Mouse (Mus musculus) stomach, postnatal 0 days (tissue): Measurements from ENCODE around the gene Fam129a. TPM values are rescaled to one million over a fixed set of nuclear protein-coding genes. Genes with fewer than 3 reads are reported as not detected.

ENCODE experiments used
- ATAC-seq: fragments of 200-750 bp; cut with Nextera tagmentation; 2 replicates; pipeline ENCODE4 v1.8.0; 2017; ENCODE audit not compliant: low FRiP score, low TSS enrichment
- DNase-seq: peaks from one replicate; pipeline ENCODE4 v3.0.0-alpha.2; 2016; ENCODE audit warnings: low spot score
- H3K27ac ChIP-seq: fragments of 300-500 bp; sonication (generic); replicated peaks from 2 replicates; pipeline ENCODE4 v1.5.1; 2014; ENCODE audit warnings: mild to moderate bottlenecking, control low read depth
- H3K27me3 ChIP-seq: fragments of 300-500 bp; sonication (generic); 2 replicates; pipeline ENCODE4 v1.6.1; 2014; ENCODE audit warnings: low read length; ENCODE audit not compliant: control insufficient read depth, insufficient read depth
- H3K36me3 ChIP-seq: fragments of 300-500 bp; sonication (generic); 2 replicates; pipeline ENCODE4 v1.6.1; 2014; ENCODE audit warnings: low read length, mixed read lengths; ENCODE audit not compliant: control insufficient read depth, insufficient read depth
- H3K4me1 ChIP-seq: fragments of 300-500 bp; sonication (generic); replicated peaks from 2 replicates; pipeline ENCODE4 v1.6.1; 2014; ENCODE audit warnings: antibody characterized with exemption; ENCODE audit not compliant: control insufficient read depth, insufficient read depth
- H3K4me2 ChIP-seq: fragments of 300-500 bp; sonication (generic); replicated peaks from 2 replicates; pipeline ENCODE4 v1.6.1; 2014; ENCODE audit warnings: low read depth, mild to moderate bottlenecking, control low read depth, moderate library complexity
- H3K4me3 ChIP-seq: fragments of 300-500 bp; sonication (generic); 2 replicates; pipeline ENCODE4 v1.5.1; 2014; ENCODE audit warnings: low read depth, low read length, control low read depth
- H3K9ac ChIP-seq: fragments of 300-500 bp; sonication (generic); 2 replicates; pipeline ENCODE4 v1.6.1; 2014; ENCODE audit warnings: mild to moderate bottlenecking, low read length, control low read depth, mixed read lengths
- H3K9me3 ChIP-seq: fragments of 300-500 bp; sonication (generic); 2 replicates; pipeline ENCODE4 v1.6.1; 2016; ENCODE audit warnings: low read length; ENCODE audit not compliant: control insufficient read depth
- CTCF ChIP-seq: IDR thresholded peaks from 2 replicates; pipeline ENCODE4 v1.5.1; 2016; ENCODE audit warnings: antibody characterized with exemption, low read depth, mild to moderate bottlenecking, moderate library complexity
- EP300 ChIP-seq: optimal IDR thresholded peaks from 2 replicates; pipeline ENCODE3; 2016; ENCODE audit warnings: antibody characterized with exemption
- WGBS: fragments of 180-500 bp; shearing (Covaris S2); extraction: QIAGEN DNeasy Blood & Tissue Kit; methylation state at CpG from one replicate; pipeline ENCODE4 v1.1.7; 2014; 5-methylcytosine and 5-hydroxymethylcytosine counted together
- polyA plus RNA-seq: library from polyadenylated mRNA; unstranded; fragments of >200 nt; fragmentation: Nextera tagmentation; extraction: Ambion mirVana; gene quantifications from 2 replicates; pipeline ENCODE4 v1.2.1, GENCODE M21; 2015

The Fam129a gene
- polyA plus RNA-seq, 1 experiment from 2014 or later, result 23.5 TPM

DNA sequence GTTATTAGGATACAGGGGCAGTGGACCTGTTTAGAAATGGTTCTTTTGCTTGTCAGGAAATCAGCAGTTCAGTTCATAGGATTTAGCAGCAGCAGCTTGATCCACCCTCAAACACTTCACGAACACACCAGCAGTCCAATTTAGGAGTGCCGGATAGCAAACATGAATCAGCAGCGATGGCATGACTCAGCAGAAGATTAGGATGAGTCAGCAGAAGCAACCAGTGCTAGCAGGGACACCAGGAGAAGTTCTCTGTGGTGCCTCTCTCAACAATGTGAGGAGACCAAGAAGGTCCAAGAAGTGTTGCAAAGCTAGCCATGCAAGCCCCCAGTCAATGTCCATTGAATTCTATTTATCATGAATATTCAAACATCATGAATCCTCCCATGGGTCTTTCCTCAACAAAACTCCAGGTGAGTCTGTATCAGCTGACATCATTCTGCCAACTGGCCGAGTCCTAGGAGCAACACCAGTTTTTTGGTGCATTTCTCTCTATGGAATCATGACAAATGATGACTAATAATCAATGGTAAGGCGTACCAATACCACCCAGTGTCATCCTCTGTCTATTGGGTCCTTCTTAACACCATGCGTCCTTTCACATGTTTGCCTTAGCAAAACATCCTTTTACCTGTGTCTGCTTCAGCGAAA lies 45.7 kb downstream of the Fam129a start:
- ATAC-seq, result peak; percentile 51; the same call in 1 of the 2 replicates
- Histone ChIP-seq H3K4me2 (no peak overlapping the region), H3K27me3 (no peaks in the 10 kb centered on the region), H3K27ac (no peak overlapping the region), H3K36me3 (no peaks in the 10 kb centered on the region), H3K4me3 (no peak overlapping the region), H3K9me3 (no peaks in the 10 kb centered on the region), H3K4me1 (peaks cover 3% of the 10 kb centered on the region; the same call in 1 of the 2 replicates), H3K9ac (no peak overlapping the region)
- TF ChIP-seq EP300 (no peak), CTCF (no peak)
- 80% methylated on average over 7 of the region's 7 CpGs for WGBS
- peak; percentile 42 for DNase-seq

DNA sequence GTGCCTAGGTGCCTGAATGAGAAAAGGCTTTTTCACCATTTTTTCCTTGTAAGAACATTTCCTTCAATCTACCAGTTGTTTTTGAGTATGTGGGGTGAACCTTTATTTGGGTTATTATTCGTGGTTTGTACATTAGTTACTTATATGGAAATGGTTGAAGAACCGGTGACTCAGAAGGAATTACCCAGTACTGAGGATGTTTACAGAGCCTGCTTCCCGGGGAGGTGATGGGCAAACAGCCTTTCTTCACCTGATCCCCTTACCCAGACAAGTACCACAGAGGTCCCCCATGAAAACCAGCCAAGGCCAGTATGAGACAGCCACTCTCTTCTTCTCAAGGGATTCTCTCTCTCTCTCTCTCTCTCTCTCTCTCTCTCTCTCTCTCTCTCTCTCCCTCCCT lies 47.3 kb downstream of the Fam129a start:
- no peak for ATAC-seq

DNA sequence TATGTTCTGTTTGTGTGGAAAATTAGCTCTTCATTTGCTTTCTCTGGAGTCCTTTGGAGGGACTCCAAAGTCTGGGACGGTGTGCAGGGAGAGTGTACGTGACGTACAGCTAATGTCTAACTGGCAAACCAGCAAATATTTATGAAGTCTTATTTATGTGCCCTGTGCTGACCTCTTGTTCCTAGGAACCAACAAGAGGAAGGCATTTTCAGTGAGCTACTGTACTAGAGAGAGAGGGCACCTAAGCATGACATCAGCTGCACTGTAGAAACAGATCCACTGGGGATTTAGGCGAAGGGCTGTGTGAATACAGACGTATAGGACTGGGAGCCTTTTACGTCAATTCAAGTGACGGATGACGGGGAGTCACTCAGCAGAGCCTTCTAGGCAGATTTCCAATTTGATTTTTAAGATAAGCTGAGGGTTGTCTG lies 48.3 kb downstream of the Fam129a start:
- no peak for TF ChIP-seq EP300
- no peak for TF ChIP-seq CTCF
- ATAC-seq (0 out of 2 replicates have a peak, but pooled peaks have one; percentile 15), DNase-seq (no peak)
- no peak overlapping the region for H3K4me3 ChIP-seq
- no peak overlapping the region for H3K9ac ChIP-seq
- no peaks in the 10 kb centered on the region for H3K9me3 ChIP-seq
- WGBS, result 42% methylated on average over 8 of the region's 8 CpGs
- H3K4me2 ChIP-seq, result no peak overlapping the region
- H3K36me3 ChIP-seq, result no peaks in the 10 kb centered on the region
- H3K27ac ChIP-seq, result no peak overlapping the region
- H3K27me3 ChIP-seq, result no peaks in the 10 kb centered on the region
- peaks cover 3% of the 10 kb centered on the region; the same call in 1 of the 2 replicates for H3K4me1 ChIP-seq

More for the DNA sequence above, 47.3 kb downstream of the Fam129a start:
- Histone ChIP-seq H3K36me3 (no peaks in the 10 kb centered on the region), H3K4me2 (no peak overlapping the region), H3K4me3 (no peak overlapping the region), H3K9me3 (no peaks in the 10 kb centered on the region), H3K9ac (no peak overlapping the region), H3K4me1 (peaks cover 3% of the 10 kb centered on the region; the same call in 1 of the 2 replicates), H3K27ac (no peak overlapping the region), H3K27me3 (no peaks in the 10 kb centered on the region)
- TF ChIP-seq EP300 (no peak), CTCF (no peak)
- no peak for DNase-seq
- WGBS, result 44% methylated on average over 3 of the region's 3 CpGs

DNA sequence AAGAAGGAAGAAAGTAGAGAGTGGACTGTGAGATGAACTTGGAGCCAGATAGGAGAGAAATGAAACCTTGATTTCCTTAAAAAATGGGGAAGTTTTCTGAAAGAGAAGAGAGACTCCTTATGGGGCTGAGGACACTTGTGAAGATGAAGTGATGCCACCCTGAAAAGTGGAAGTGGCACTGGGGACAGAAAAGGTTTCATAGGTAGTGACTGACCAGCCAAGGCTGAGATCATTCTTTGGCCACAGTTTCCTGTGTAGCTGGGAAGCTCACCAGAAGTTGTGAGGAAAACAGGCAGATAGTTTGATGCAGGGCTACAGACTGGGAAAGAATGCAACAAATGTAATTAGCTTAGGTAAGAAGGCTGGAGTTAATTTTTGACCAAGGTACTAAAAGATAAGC lies 49.7 kb downstream of the Fam129a start:
- no peak for ATAC-seq
- TF ChIP-seq EP300 (no peak), CTCF (no peak)
- H3K9me3 ChIP-seq, result no peaks in the 10 kb centered on the region
- no peak overlapping the region for H3K4me2 ChIP-seq
- DNase-seq, result no peak
- H3K27me3 ChIP-seq, result no peaks in the 10 kb centered on the region
- peaks cover 3% of the 10 kb centered on the region; the same call in 1 of the 2 replicates for H3K4me1 ChIP-seq
- no peaks in the 10 kb centered on the region for H3K36me3 ChIP-seq
- no peak overlapping the region for H3K9ac ChIP-seq
- no peak overlapping the region for H3K27ac ChIP-seq
- no peak overlapping the region for H3K4me3 ChIP-seq

DNA sequence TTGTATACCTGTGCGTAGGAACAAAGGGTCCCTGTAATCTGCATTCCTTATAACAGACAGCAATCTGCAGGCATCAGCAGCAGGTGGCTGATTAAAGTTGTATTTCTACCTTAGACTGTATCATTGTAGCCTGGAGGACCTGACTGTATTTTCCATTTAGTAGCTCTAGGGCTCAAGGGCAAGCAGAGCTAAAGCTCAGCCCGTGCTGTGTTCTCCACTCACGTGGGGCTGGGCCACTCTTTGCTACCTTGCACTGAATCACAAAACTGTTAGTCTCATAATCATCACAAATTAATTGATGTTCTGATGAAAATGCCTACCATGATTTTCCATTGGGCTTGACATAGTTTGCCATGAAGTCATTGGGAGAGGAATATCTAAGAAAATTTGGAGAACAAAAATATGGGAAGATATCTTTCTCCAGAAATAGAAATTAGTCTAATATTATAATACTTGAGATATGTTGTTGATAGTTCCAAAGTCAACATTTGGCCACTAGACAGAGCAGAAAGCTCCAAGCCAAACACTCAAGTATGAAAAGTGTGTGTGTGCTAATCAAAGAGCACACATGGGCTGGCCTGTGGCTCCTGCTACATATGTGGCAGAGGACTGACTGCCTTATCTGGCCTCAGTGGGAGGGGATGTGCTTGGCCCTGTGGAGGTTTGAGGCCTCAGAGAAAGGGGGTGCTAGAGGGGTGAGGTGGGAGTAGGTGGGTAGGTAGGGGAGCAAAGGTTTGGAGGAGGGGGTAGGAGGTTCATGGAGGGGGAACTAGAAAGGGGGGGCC lies 53.6 kb downstream of the Fam129a start:
- WGBS, result 83% methylated on average over 3 of the region's 3 CpGs
- H3K9ac ChIP-seq, result no peak overlapping the region
- H3K9me3 ChIP-seq, result no peaks in the 10 kb centered on the region
- no peaks in the 10 kb centered on the region for H3K36me3 ChIP-seq
- no peak for TF ChIP-seq EP300
- ATAC-seq, result no peak
- no peaks in the 10 kb centered on the region for H3K4me1 ChIP-seq
- no peaks in the 10 kb centered on the region for H3K27me3 ChIP-seq
- H3K27ac ChIP-seq, result no peak overlapping the region
- no peak overlapping the region for H3K4me3 ChIP-seq
- peak; percentile 21 for DNase-seq
- H3K4me2 ChIP-seq, result no peak overlapping the region

DNA sequence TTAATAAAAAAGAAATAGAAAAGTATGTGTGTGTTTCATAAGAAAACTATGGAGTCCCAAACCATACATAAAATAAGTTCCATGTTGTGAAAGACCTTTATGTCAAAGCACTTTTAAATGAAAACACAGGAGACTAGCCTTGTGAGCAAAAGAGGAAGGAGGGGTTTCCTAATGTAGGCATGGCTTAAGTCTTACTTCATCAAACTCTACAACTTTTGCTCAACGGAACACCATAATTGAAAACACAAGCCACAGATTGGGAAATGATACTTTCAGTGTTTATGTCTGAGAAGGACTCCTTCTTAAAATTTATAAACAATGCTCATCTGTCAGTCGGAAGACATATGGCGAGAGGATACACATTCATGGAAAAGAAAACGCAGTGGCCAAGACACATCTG lies 54.3 kb downstream of the Fam129a start:
- DNase-seq (no peak), ATAC-seq (no peak)
- Histone ChIP-seq H3K9ac (no peak overlapping the region), H3K27ac (no peak overlapping the region), H3K36me3 (no peaks in the 10 kb centered on the region), H3K4me1 (no peaks in the 10 kb centered on the region), H3K4me3 (no peak overlapping the region), H3K4me2 (no peak overlapping the region), H3K9me3 (no peaks in the 10 kb centered on the region), H3K27me3 (no peaks in the 10 kb centered on the region)
- 59% methylated on average over 4 of the region's 4 CpGs for WGBS
- TF ChIP-seq CTCF, result no peak
